Mouse (Mus musculus) neural tube, embryonic 14.5 days (tissue): ENCODE results near the gene Sft2d2. TPM values are rescaled to one million over a fixed set of nuclear protein-coding genes. Genes with fewer than 3 reads are reported as not detected.
A peak's percentile ranks its signal among the peaks of the same experiment; 100 is the strongest.

ENCODE experiments used
- ATAC-seq: fragments of 200-750 bp; cut with Nextera tagmentation; 2 replicates; pipeline ENCODE4 v1.8.0; 2017; ENCODE audit warnings: low read depth, mild to moderate bottlenecking, moderate TSS enrichment, moderate library complexity
- H3K27ac ChIP-seq: fragments of 300-500 bp; sonication (generic); 2 replicates; pipeline ENCODE4 v1.5.1; 2014; ENCODE audit warnings: low read depth, mild to moderate bottlenecking, control low read depth, low read length, moderate library complexity, mixed read lengths
- H3K27me3 ChIP-seq: fragments of 300-500 bp; sonication (generic); 2 replicates; pipeline ENCODE4 v1.6.1; 2014; ENCODE audit warnings: low read length; ENCODE audit not compliant: control insufficient read depth, insufficient read depth
- H3K36me3 ChIP-seq: fragments of 300-500 bp; sonication (generic); 2 replicates; pipeline ENCODE4 v1.6.1; 2014; ENCODE audit warnings: low read length, mixed read lengths; ENCODE audit not compliant: control insufficient read depth, insufficient read depth
- H3K4me1 ChIP-seq: fragments of 300-500 bp; sonication (generic); 2 replicates; pipeline ENCODE4 v1.6.1; 2014; ENCODE audit warnings: low read length; ENCODE audit not compliant: control insufficient read depth, insufficient read depth
- H3K4me2 ChIP-seq: fragments of 300-500 bp; sonication (generic); 2 replicates; pipeline ENCODE4 v1.6.1; 2014; ENCODE audit warnings: mild to moderate bottlenecking, low read depth, low read length, control low read depth
- H3K4me3 ChIP-seq: fragments of 300-500 bp; sonication (generic); 2 replicates; pipeline ENCODE4 v1.5.1; 2014; ENCODE audit warnings: low read depth, low read length, control low read depth, mixed read lengths
- H3K9ac ChIP-seq: fragments of 300-500 bp; sonication (generic); replicated peaks from 2 replicates; pipeline ENCODE4 v1.6.1; 2014; ENCODE audit warnings: low read depth, mild to moderate bottlenecking, control low read depth, low read length, mixed read lengths
- H3K9me3 ChIP-seq: fragments of 300-500 bp; sonication (generic); 2 replicates; pipeline ENCODE4 v1.6.1; 2016; ENCODE audit warnings: low read length; ENCODE audit not compliant: control insufficient read depth
- WGBS: fragments of 180-500 bp; shearing (Covaris S2); extraction: QIAGEN DNeasy Blood & Tissue Kit; methylation state at CpG from one replicate; pipeline ENCODE4 v1.1.7; 2014; 5-methylcytosine and 5-hydroxymethylcytosine counted together
- polyA plus RNA-seq: library from polyadenylated mRNA; unstranded; fragments of >200 nt; fragmentation: Nextera tagmentation; extraction: Ambion mirVana; gene quantifications from 2 replicates; pipeline ENCODE4 v1.2.1, GENCODE M21; 2014

Sft2d2 gene
- polyA plus RNA-seq, 1 experiment from 2014 or later = 5.5 TPM

DNA sequence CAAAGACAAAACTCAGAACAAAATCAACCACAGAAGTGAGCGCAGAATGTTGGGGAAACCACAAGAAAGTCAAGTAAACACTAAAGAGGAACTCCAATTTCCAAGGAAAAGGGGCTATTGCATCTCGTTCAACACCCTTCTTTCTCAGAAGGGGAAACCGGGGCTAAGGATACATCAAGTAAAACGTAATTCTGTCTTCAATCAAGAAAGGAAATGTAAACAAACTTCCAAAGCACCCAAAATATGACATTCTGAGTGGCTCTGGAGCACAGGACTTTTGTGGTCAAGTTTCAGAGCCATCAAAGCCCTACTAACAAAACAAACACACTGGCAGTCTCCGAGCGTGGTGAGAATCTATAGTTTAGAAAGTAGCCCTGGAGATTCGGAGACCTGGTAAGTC, 812 bp downstream of the Sft2d2 start:
- no peak overlapping the region for H3K9ac ChIP-seq
- no peak overlapping the region for H3K27ac ChIP-seq
- H3K4me2 ChIP-seq = peak overlapping the region; percentile 96

DNA sequence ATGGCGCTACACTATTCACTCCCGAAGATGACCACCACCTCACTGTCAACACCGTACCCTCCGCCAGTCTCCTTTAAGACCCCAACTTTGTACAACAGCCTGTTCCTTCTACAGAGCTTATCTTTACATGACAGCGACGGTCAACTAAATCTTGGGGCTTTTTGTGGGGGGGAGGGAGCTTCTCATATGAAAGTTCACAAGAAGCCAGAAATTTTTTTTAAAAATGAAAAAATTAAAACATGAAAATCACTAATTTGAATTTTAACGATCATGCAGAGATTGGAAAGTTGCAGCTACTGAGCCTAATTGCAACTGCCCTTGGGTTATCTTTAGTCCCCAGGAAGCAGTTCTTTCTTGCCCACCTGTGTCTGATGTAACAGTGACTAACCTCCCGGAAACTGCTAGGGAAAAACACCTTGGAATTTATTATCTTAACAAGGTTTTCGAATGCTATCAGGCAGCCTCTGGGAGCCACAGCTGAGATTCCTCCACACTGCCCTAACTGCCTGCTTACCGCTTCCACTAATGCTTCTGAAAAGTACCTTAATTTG, 1.4 kb downstream of the Sft2d2 start:
- Histone ChIP-seq H3K27ac (no peak overlapping the region), H3K4me1 (peaks cover 4% of the 10 kb centered on the region; the same call in 1 of the 2 replicates), H3K36me3 (no peaks in the 10 kb centered on the region), H3K27me3 (peaks cover 5% of the 10 kb centered on the region), H3K4me2 (no peak overlapping the region; the same call in 1 of the 2 replicates), H3K9ac (no peak overlapping the region), H3K9me3 (no peaks in the 10 kb centered on the region), H3K4me3 (no peak overlapping the region)
- no peak for ATAC-seq
- WGBS = 74% methylated on average over 10 of the region's 10 CpGs

More for the DNA sequence above, 812 bp downstream of the Sft2d2 start:
- Histone ChIP-seq H3K4me1 (peaks cover 4% of the 10 kb centered on the region; the same call in 1 of the 2 replicates), H3K4me3 (peak overlapping the region; percentile 70), H3K36me3 (no peaks in the 10 kb centered on the region), H3K27me3 (peaks cover 5% of the 10 kb centered on the region), H3K9me3 (no peaks in the 10 kb centered on the region)
- 18% methylated on average over 7 of the region's 7 CpGs for WGBS
- no peak for ATAC-seq

DNA sequence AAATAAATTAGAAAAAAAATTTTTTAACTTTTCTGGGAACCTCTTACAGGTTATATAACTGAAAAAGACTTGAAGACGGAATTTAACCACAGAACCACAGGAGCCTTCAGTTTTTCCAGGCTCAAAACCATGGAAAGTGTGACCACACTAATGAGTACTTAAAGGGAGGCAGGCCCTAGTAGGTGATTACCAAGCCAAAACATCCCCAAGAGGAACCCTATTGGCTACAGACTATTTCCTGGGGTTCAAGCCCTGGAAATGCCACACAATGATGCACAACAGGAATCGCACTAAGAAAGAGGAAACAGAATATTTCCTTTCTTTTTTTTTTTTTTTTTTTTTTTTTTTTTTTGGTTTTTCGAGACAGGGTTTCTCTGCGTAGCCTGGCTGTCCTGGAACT, 2.1 kb downstream of the Sft2d2 start:
- no peak for ATAC-seq
- H3K27me3 ChIP-seq = peaks cover 5% of the 10 kb centered on the region
- 90% methylated on average over 4 of the region's 4 CpGs for WGBS
- no peaks in the 10 kb centered on the region for H3K36me3 ChIP-seq
- no peak overlapping the region for H3K27ac ChIP-seq
- no peak overlapping the region for H3K9ac ChIP-seq
- H3K4me2 ChIP-seq = no peak overlapping the region
- H3K4me1 ChIP-seq = peaks cover 4% of the 10 kb centered on the region; the same call in 1 of the 2 replicates
- no peaks in the 10 kb centered on the region for H3K9me3 ChIP-seq
- no peak overlapping the region for H3K4me3 ChIP-seq

DNA sequence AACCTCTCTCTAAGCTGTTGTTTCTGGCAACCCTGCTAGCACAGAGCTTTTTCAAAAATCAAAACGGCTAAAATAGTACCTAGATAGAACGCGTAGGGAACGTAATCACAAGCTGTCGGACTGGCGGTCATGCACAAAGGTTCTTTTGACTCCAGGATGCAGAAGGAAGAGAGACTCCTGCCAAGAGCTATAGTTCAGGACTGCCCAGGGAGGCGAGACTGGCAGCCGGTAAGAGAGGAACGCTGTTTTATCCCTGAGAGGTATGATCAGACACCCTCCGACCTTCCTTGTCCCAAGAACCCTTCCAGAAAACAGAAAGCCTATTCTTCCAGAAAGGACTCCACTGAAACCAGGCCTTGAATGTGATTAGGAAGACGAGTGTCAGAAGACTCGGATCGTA, 2.6 kb downstream of the Sft2d2 start:
- Histone ChIP-seq H3K9ac (no peak overlapping the region), H3K27ac (no peak overlapping the region), H3K4me1 (peaks cover 4% of the 10 kb centered on the region; the same call in 1 of the 2 replicates), H3K36me3 (no peaks in the 10 kb centered on the region), H3K9me3 (no peaks in the 10 kb centered on the region), H3K4me2 (no peak overlapping the region), H3K4me3 (no peak overlapping the region), H3K27me3 (peaks cover 5% of the 10 kb centered on the region)
- ATAC-seq = no peak
- 65% methylated on average over 13 of the region's 13 CpGs for WGBS

DNA sequence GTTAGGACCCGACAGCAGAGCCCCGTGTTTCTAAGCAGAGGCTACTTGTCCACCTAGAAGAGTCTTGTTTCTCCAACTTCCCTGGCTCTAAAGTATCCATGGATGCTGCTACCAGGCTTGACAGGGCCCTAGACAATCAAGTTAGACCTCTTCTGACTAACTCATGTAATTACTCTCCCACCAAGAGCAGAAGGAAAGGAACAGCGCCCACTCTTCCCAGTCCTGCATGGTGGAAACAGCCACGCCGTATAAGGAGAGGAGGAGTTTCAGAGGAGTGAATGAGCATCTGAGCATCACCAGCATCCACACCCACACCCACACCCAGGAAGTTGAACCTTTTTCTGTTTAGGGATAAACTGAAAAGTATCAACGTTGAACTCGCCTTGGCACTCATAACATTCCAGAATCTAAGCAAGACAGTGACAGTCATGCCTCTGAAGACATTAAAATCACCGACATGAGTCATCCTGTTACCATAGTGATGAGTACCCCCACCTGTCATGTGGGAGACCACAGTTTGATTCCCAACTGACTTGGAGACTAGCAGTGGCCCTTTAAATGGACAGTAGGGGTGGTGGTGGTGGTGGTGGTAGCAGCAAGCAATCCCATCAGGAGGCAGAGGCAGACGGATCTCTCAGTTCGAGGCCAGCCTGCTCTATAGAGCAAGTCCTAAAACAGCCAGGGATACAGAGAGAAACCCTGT, 3.5 kb downstream of the Sft2d2 start:
- peaks cover 5% of the 10 kb centered on the region for H3K27me3 ChIP-seq
- no peak overlapping the region for H3K4me3 ChIP-seq
- no peaks in the 10 kb centered on the region for H3K36me3 ChIP-seq
- no peak overlapping the region for H3K9ac ChIP-seq
- no peak overlapping the region for H3K27ac ChIP-seq
- no peaks in the 10 kb centered on the region for H3K9me3 ChIP-seq
- H3K4me1 ChIP-seq = peaks cover 4% of the 10 kb centered on the region; the same call in 1 of the 2 replicates
- no peak overlapping the region for H3K4me2 ChIP-seq
- WGBS = 93% methylated on average over 10 of the region's 10 CpGs
- no peak for ATAC-seq

DNA sequence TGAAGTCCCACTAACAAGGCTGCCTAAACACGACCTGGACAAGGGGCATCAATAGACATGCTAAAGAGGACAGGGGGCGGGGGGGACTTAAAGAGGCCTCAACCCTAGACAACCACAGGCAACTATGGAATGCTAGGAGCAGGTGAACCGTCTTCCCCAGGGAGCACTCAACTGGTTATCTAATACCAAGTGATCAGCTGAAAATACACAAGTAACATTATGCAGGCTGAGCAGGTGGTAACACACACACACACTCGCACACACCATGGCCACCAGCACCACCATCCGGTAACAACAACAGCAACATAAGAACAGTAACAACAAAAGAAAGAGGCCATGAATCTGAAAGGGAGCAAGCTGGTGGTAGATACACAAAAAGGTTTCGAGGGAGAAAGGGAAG, 4.2 kb downstream of the Sft2d2 start:
- ATAC-seq = no peak
- Histone ChIP-seq H3K4me1 (peaks cover 4% of the 10 kb centered on the region; the same call in 1 of the 2 replicates), H3K9me3 (no peaks in the 10 kb centered on the region), H3K36me3 (no peaks in the 10 kb centered on the region), H3K27ac (no peak overlapping the region), H3K4me3 (no peak overlapping the region), H3K4me2 (no peak overlapping the region), H3K27me3 (peaks cover 5% of the 10 kb centered on the region), H3K9ac (no peak overlapping the region)
- 81% methylated on average over 6 of the region's 6 CpGs for WGBS

DNA sequence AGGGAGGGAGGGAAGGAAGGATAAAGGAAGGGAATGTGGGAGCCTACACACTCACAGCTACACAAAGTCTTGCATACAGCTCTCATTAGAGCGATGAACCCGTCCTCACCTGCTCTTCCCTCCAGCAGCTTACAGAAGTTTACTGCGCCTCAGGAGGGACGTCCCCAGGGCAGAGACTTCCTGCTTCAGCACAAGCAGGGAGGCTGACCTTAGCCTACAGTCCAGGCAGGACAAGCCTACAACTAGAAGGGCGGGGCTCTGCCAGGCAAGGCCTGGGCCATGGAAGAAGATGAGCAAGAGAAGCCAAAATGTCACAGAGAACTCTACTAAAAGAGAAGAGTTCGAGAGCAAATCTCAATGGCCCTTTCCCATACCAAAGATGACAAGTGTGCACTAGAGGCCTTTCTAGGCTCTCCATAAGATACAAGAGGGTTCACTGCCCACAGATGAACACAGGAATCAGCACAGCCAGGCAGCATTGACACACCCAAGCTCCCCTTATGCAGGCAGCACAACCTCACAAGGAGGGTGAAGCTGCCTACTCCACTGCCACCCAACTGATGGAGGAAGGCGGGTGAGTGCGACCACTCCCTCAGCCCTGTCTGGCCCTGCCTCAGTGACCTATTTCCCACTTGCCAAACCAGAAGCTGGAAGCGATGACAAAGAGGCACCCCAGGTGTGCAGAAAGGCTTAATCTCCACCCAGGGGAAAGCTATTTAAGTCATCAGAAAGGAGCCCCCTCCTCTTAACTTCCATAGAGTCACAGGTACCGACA, 5.2 kb downstream of the Sft2d2 start:
- WGBS = 82% methylated on average over 10 of the region's 10 CpGs
- Histone ChIP-seq H3K4me2 (no peak overlapping the region), H3K9me3 (no peaks in the 10 kb centered on the region), H3K9ac (no peak overlapping the region), H3K27ac (no peak overlapping the region), H3K4me3 (no peak overlapping the region), H3K27me3 (peaks cover 2% of the 10 kb centered on the region), H3K4me1 (no peaks in the 10 kb centered on the region), H3K36me3 (no peaks in the 10 kb centered on the region)
- no peak for ATAC-seq

DNA sequence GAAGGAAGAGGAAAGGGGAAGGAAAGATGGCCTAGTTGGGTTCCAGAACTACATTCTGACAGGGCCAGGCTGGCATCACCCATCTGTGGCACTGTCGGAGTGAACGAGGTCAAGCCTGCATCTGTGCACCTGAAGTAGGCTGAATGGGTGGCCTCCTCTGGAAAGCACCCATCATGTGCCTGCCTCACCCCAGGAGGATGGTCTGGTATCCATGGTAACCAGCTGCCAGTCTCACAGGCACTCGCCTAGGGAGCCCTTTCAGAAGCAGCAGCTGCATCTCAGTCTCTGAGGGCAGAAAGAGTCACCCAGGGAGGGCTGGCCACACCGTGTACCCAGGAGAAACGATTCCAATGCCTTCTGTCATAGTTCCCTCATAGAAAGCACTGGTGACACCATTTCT, 6.9 kb downstream of the Sft2d2 start:
- Histone ChIP-seq H3K4me2 (no peak overlapping the region), H3K27ac (no peak overlapping the region), H3K4me3 (no peak overlapping the region), H3K9ac (no peak overlapping the region), H3K27me3 (no peaks in the 10 kb centered on the region), H3K9me3 (no peaks in the 10 kb centered on the region), H3K4me1 (no peaks in the 10 kb centered on the region), H3K36me3 (no peaks in the 10 kb centered on the region)
- ATAC-seq = peak; percentile 28; the same call in 1 of the 2 replicates
- WGBS = 31% methylated on average over 5 of the region's 5 CpGs

DNA sequence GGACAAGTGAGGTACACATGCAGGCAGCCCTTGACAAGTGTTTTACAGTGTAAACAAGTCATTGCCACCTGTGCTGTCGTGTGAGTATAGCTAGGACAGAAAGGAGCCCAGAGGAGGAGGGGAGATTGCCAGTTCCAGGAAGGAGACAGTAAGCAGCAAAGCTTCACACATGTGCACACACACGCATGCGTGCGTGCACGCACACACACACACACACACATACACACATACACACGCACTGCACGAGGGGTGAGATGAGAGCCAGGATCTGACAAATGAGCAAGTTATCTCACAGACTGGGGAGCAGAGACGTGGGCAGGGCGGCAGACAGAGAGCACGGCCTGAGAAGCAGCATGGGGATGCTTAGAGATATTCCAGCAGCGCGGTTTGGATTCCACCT, 7.7 kb downstream of the Sft2d2 start:
- Histone ChIP-seq H3K4me3 (no peak overlapping the region), H3K36me3 (no peaks in the 10 kb centered on the region), H3K4me2 (no peak overlapping the region), H3K9me3 (no peaks in the 10 kb centered on the region), H3K27ac (no peak overlapping the region), H3K9ac (no peak overlapping the region), H3K4me1 (no peaks in the 10 kb centered on the region), H3K27me3 (no peaks in the 10 kb centered on the region)
- no peak for ATAC-seq
- 86% methylated on average over 12 of the region's 12 CpGs for WGBS
